Mouse (Mus musculus) hindbrain, embryonic 10.5 days (tissue): ENCODE measurements at regions not wholly inside any gene's neighbourhood (a gene's known extent, or its start where the extent isn't known, plus 50 kb on each side); places are given as distances from the start of the nearest gene placed in this dataset.

Experiments
- DNase-seq: peaks from one replicate; pipeline ENCODE4 v3.0.0-alpha.2; 2017; ENCODE audit warnings: low spot score
- H3K27ac ChIP-seq: fragments of 300-500 bp; sonication (generic); 2 replicates; pipeline ENCODE4 v1.5.1; 2016; ENCODE audit warnings: mild to moderate bottlenecking, moderate library complexity
- H3K27me3 ChIP-seq: fragments of 300-500 bp; sonication (generic); 2 replicates; pipeline ENCODE4 v1.6.1; 2016; ENCODE audit warnings: mild to moderate bottlenecking; ENCODE audit not compliant: poor library complexity, insufficient read depth, severe bottlenecking
- H3K36me3 ChIP-seq: fragments of 300-500 bp; sonication (generic); 2 replicates; pipeline ENCODE4 v1.6.1; 2016; ENCODE audit warnings: mild to moderate bottlenecking, moderate library complexity
- H3K4me1 ChIP-seq: fragments of 300-500 bp; sonication (generic); replicated peaks from 2 replicates; pipeline ENCODE4 v1.6.1; 2016; ENCODE audit warnings: mild to moderate bottlenecking
- H3K4me3 ChIP-seq: fragments of 300-500 bp; sonication (generic); 2 replicates; pipeline ENCODE4 v1.5.1; 2016; ENCODE audit warnings: mild to moderate bottlenecking, moderate library complexity
- H3K9me3 ChIP-seq: fragments of 300-500 bp; sonication (generic); 2 replicates; pipeline ENCODE4 v1.6.1; 2016; ENCODE audit warnings: mild to moderate bottlenecking, moderate library complexity
- WGBS: fragments of 180-500 bp; shearing (Covaris S2); methylation state at CpG from one replicate; pipeline ENCODE4 v1.1.7; 2016; 5-methylcytosine and 5-hydroxymethylcytosine counted together

- H3K27ac ChIP-seq, result no peak overlapping the region
- no peaks in the 10 kb centered on the region for H3K9me3 ChIP-seq
- H3K36me3 ChIP-seq, result no peaks in the 10 kb centered on the region
- 91% methylated on average over 7 of the region's 7 CpGs for WGBS
- no peaks in the 10 kb centered on the region for H3K27me3 ChIP-seq
- H3K4me3 ChIP-seq, result no peak overlapping the region
- DNase-seq, result no peak
- H3K4me1 ChIP-seq, result 0 out of 2 replicates have a peak, but pooled peaks cover 5% of the 10 kb centered on the region
Observed at GRCm38 (mm10) chr13:44538238-44538637, 191.0 kb upstream of the Jarid2 start.

- Histone ChIP-seq H3K36me3 (no peaks in the 10 kb centered on the region), H3K4me1 (0 out of 2 replicates have a peak, but pooled peaks cover 4% of the 10 kb centered on the region), H3K27ac (no peak overlapping the region), H3K9me3 (no peaks in the 10 kb centered on the region), H3K4me3 (no peak overlapping the region), H3K27me3 (no peaks in the 10 kb centered on the region)
- 92% methylated on average over 4 of the region's 4 CpGs for WGBS
- DNase-seq, result no peak
Observed at GRCm38 (mm10) chr13:44540401-44540800, 188.9 kb upstream of the Jarid2 start.

GRCm38 (mm10) chr13:44541243-44541653 is 188.0 kb upstream of the Jarid2 start:
- Histone ChIP-seq H3K4me3 (no peak overlapping the region), H3K9me3 (no peaks in the 10 kb centered on the region), H3K27me3 (no peaks in the 10 kb centered on the region), H3K4me1 (0 out of 2 replicates have a peak, but pooled peaks cover 3% of the 10 kb centered on the region), H3K27ac (no peak overlapping the region), H3K36me3 (no peaks in the 10 kb centered on the region)
- no peak for DNase-seq
- 79% methylated on average over 5 of the region's 5 CpGs for WGBS

GRCm38 (mm10) chr13:44544786-44545185 is 184.5 kb upstream of the Jarid2 start:
- H3K9me3 ChIP-seq, result no peaks in the 10 kb centered on the region
- no peak for DNase-seq
- H3K4me1 ChIP-seq, result 0 out of 2 replicates have a peak, but pooled peaks cover 3% of the 10 kb centered on the region
- H3K36me3 ChIP-seq, result no peaks in the 10 kb centered on the region
- no peak overlapping the region for H3K27ac ChIP-seq
- 91% methylated on average over 9 of the region's 9 CpGs for whole genome bisulfite sequencing
- no peak overlapping the region for H3K4me3 ChIP-seq
- no peaks in the 10 kb centered on the region for H3K27me3 ChIP-seq

- WGBS, result 87% methylated on average over 2 of the region's 2 CpGs
- Histone ChIP-seq H3K4me3 (no peak overlapping the region), H3K27me3 (no peaks in the 10 kb centered on the region), H3K27ac (no peak overlapping the region), H3K4me1 (0 out of 2 replicates have a peak, but pooled peaks cover 2% of the 10 kb centered on the region), H3K36me3 (no peaks in the 10 kb centered on the region), H3K9me3 (no peaks in the 10 kb centered on the region)
- no peak for DNase-seq
Observed at GRCm38 (mm10) chr13:44546289-44546688, 183.0 kb upstream of the Jarid2 start.

GRCm38 (mm10) chr13:44548880-44549279 is 180.4 kb upstream of the Jarid2 start:
- 88% methylated on average over 3 of the region's 3 CpGs for WGBS
- H3K4me3 ChIP-seq, result no peak overlapping the region
- H3K27ac ChIP-seq, result no peak overlapping the region
- H3K36me3 ChIP-seq, result no peaks in the 10 kb centered on the region
- DNase-seq, result no peak
- no peaks in the 10 kb centered on the region for H3K9me3 ChIP-seq
- no peaks in the 10 kb centered on the region for H3K4me1 ChIP-seq
- no peaks in the 10 kb centered on the region for H3K27me3 ChIP-seq

GRCm38 (mm10) chr13:44553363-44553762 is 175.9 kb upstream of the Jarid2 start:
- no peaks in the 10 kb centered on the region for H3K9me3 ChIP-seq
- no peak for DNase-seq
- H3K4me3 ChIP-seq, result no peak overlapping the region
- H3K27ac ChIP-seq, result no peak overlapping the region
- WGBS, result 88% methylated on average over 5 of the region's 5 CpGs
- H3K27me3 ChIP-seq, result no peaks in the 10 kb centered on the region
- no peaks in the 10 kb centered on the region for H3K36me3 ChIP-seq
- no peaks in the 10 kb centered on the region; the same call in 1 of the 2 replicates for H3K4me1 ChIP-seq

GRCm38 (mm10) chr13:44554686-44555463 is 174.4 kb upstream of the Jarid2 start:
- Histone ChIP-seq H3K4me3 (no peak overlapping the region), H3K27ac (no peak overlapping the region), H3K9me3 (no peaks in the 10 kb centered on the region), H3K27me3 (no peaks in the 10 kb centered on the region), H3K4me1 (no peaks in the 10 kb centered on the region; the same call in 1 of the 2 replicates), H3K36me3 (no peaks in the 10 kb centered on the region)
- WGBS, result 71% methylated on average over 9 of the region's 9 CpGs
- no peak for DNase-seq

- no peak for DNase-seq
- Histone ChIP-seq H3K4me1 (no peaks in the 10 kb centered on the region; the same call in 1 of the 2 replicates), H3K27me3 (no peaks in the 10 kb centered on the region), H3K36me3 (no peaks in the 10 kb centered on the region), H3K9me3 (no peaks in the 10 kb centered on the region), H3K27ac (no peak overlapping the region), H3K4me3 (no peak overlapping the region)
- WGBS, result 87% methylated on average over 6 of the region's 6 CpGs
Observed at GRCm38 (mm10) chr13:44555979-44556378, 173.3 kb upstream of the Jarid2 start.

- Histone ChIP-seq H3K27ac (no peak overlapping the region), H3K4me1 (no peaks in the 10 kb centered on the region; the same call in 1 of the 2 replicates), H3K9me3 (no peaks in the 10 kb centered on the region), H3K27me3 (no peaks in the 10 kb centered on the region), H3K4me3 (no peak overlapping the region), H3K36me3 (no peaks in the 10 kb centered on the region)
- WGBS, result 86% methylated on average over 12 of the region's 12 CpGs
- no peak for DNase-seq
Observed at GRCm38 (mm10) chr13:44558051-44558450, 171.2 kb upstream of the Jarid2 start.

GRCm38 (mm10) chr13:44558491-44559177 is 170.6 kb upstream of the Jarid2 start:
- Histone ChIP-seq H3K27ac (no peak overlapping the region), H3K9me3 (no peaks in the 10 kb centered on the region), H3K27me3 (no peaks in the 10 kb centered on the region), H3K36me3 (no peaks in the 10 kb centered on the region), H3K4me3 (no peak overlapping the region), H3K4me1 (no peaks in the 10 kb centered on the region; the same call in 1 of the 2 replicates)
- 89% methylated on average over 21 of the region's 21 CpGs for WGBS
- no peak for DNase-seq

- WGBS, result 93% methylated on average over 6 of the region's 6 CpGs
- H3K4me1 ChIP-seq, result no peaks in the 10 kb centered on the region; the same call in 1 of the 2 replicates
- no peaks in the 10 kb centered on the region for H3K27me3 ChIP-seq
- H3K27ac ChIP-seq, result no peak overlapping the region
- DNase-seq, result no peak
- H3K9me3 ChIP-seq, result no peaks in the 10 kb centered on the region
- no peak overlapping the region for H3K4me3 ChIP-seq
- no peaks in the 10 kb centered on the region for H3K36me3 ChIP-seq
Observed at GRCm38 (mm10) chr13:44559178-44559565, 170.1 kb upstream of the Jarid2 start.

GRCm38 (mm10) chr13:44559706-44560105 is 169.6 kb upstream of the Jarid2 start:
- H3K27me3 ChIP-seq, result no peaks in the 10 kb centered on the region

More at GRCm38 (mm10) chr13:44559706-44560105, 169.6 kb upstream of the Jarid2 start:
- Histone ChIP-seq H3K9me3 (no peaks in the 10 kb centered on the region), H3K4me3 (no peak overlapping the region), H3K36me3 (no peaks in the 10 kb centered on the region), H3K4me1 (peaks cover 5% of the 10 kb centered on the region), H3K27ac (no peak overlapping the region)
- WGBS, result 45% methylated on average over 2 of the region's 2 CpGs
- no peak for DNase-seq
